In the genomic region with DNA sequence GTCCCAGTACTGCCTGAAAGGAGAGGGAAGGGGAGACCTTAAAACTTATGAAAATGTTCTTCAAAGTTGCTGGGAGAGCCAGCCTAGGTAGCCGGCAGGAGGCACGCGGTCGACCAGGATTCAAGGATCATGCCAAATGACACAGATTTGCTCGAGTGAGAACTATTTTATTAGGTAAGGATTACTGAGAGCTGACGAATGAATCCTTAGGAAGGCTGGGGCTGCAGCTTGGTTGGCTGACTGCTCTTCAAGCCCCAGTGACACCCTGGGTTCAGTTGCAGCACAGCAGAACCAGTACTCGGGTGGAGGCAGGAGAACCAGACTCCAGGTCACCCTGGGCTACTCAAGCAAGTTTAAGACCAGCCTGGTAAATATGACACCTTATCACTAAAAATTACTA, we compare ENCODE assay signal across 18 mouse cellular contexts.
"Had no signal": no experiment of that assay in that cellular context is flagged by ENCODE, and none has a peak within 500 bp of the region (broad histone marks: within the 10 kb centered on the region; RNA-seq: fewer than 3 reads in every experiment).

No protein-coding gene starts in this region.

- DNase-seq: layer of hippocampus, postnatal 36 days; liver, embryonic 13.5 days; lung, adult 2 months; lung, postnatal 14 days; lung, postnatal 4 days; right cerebral cortex, adult 18-20 months; right cerebral cortex, postnatal 14 days; right cerebral cortex, postnatal 4 days; thymus, adult 2 months; thymus, postnatal 25 days had no signal

- H3K27ac ChIP-seq: intestine, embryonic 15.5 days; left cerebral cortex, adult 2 months; liver, embryonic 13.5 days; midbrain, embryonic 12.5 days; midbrain, embryonic 15.5 days; neural tube, embryonic 12.5 days; neural tube, embryonic 15.5 days; stomach, postnatal 0 days had no signal

- H3K4me1 ChIP-seq: intestine, embryonic 15.5 days; liver, embryonic 13.5 days; midbrain, embryonic 12.5 days; midbrain, embryonic 15.5 days; neural tube, embryonic 12.5 days; neural tube, embryonic 15.5 days had no signal

- ATAC-seq: hindbrain, embryonic 16.5 days; intestine, embryonic 15.5 days; midbrain, embryonic 15.5 days had no signal

- H3K9ac ChIP-seq: intestine, embryonic 15.5 days; liver, embryonic 13.5 days; midbrain, embryonic 12.5 days; midbrain, embryonic 15.5 days; neural tube, embryonic 12.5 days; neural tube, embryonic 15.5 days had no signal

- H3K4me2 ChIP-seq: intestine, embryonic 15.5 days; liver, embryonic 13.5 days; midbrain, embryonic 12.5 days; midbrain, embryonic 15.5 days; neural tube, embryonic 12.5 days; neural tube, embryonic 15.5 days had no signal

- H3K9me3 ChIP-seq: intestine, embryonic 15.5 days; liver, embryonic 13.5 days; midbrain, embryonic 12.5 days; midbrain, embryonic 15.5 days; neural tube, embryonic 12.5 days; neural tube, embryonic 15.5 days had no signal

- H3K27me3 ChIP-seq: intestine, embryonic 15.5 days; liver, embryonic 13.5 days; midbrain, embryonic 12.5 days; midbrain, embryonic 15.5 days; neural tube, embryonic 12.5 days; neural tube, embryonic 15.5 days had no signal

- H3K4me3 ChIP-seq: intestine, embryonic 15.5 days; left cerebral cortex, adult 2 months; liver, embryonic 13.5 days; midbrain, embryonic 12.5 days; midbrain, embryonic 15.5 days; neural tube, embryonic 12.5 days; neural tube, embryonic 15.5 days had no signal
